Mouse (Mus musculus): ENCODE measurements at regions not wholly inside any gene's neighbourhood (a gene's known extent, or its start where the extent isn't known, plus 50 kb on each side); places are given as distances from the start of the nearest gene placed in this dataset.

GRCm38 (mm10) chr15:57644331-57644953 lies 167.0 kb upstream of the Slc22a22 start:
- Histone ChIP-seq H3K4me3 (ENCODE audit: insufficient read depth, low read length) (no peak overlapping the region), H3K4me1 (ENCODE audit: control insufficient read depth, insufficient read depth, low read length) (peaks cover 4% of the 10 kb centered on the region; the same call in 1 of the 2 replicates), H3K27ac (ENCODE audit: insufficient read depth, low read length) (no peak overlapping the region)
- no peak for TF ChIP-seq POLR2A (IDR thresholded peaks at IDR 0.05; ENCODE audit: low read depth, low read length)
- TF ChIP-seq CTCF (IDR thresholded peaks at IDR 0.05; ENCODE audit: borderline replicate concordance, insufficient read depth, low read length), result 0 out of 2 replicates have a peak, but pooled peaks have one; percentile 20

- no peak for TF ChIP-seq CTCF (IDR thresholded peaks at IDR 0.05; ENCODE audit: borderline replicate concordance, insufficient read depth, low read length)
- no peak for TF ChIP-seq POLR2A (IDR thresholded peaks at IDR 0.05; ENCODE audit: low read depth, low read length)
- H3K4me1 ChIP-seq (ENCODE audit: control insufficient read depth, insufficient read depth, low read length), result no peaks in the 10 kb centered on the region
- no peak overlapping the region for H3K4me3 ChIP-seq (ENCODE audit: insufficient read depth, low read length)
- no peak overlapping the region for H3K27ac ChIP-seq (ENCODE audit: insufficient read depth, low read length)
These were observed 161.7 kb upstream of the Slc22a22 start for GRCm38 (mm10) chr15:57639115-57639514.

DNA sequence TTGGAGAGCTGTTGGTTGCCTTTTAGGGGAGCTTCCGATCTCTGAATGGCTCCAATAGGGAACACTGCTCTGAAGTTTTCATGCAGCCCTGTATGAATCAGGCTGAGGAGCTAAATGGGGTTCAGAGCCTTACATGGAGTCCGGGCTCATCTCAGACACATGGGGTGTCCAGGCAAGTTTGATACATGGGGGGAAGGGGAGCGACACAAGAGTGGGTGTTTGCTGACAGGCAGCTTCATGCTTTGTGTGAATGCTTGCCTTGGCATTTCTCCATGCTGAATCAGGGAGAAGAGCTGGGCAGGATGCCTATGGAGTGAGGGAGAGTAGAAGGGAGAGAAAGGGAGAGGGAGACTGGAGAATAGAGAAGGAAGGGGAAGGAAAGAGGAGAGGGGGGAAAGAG lies 155.6 kb upstream of the Slc22a22 start:
- TF ChIP-seq POLR2A (IDR thresholded peaks at IDR 0.05; ENCODE audit: low read depth, low read length) (no peak), CTCF (IDR thresholded peaks at IDR 0.05; ENCODE audit: borderline replicate concordance, insufficient read depth, low read length) (no peak)
- Histone ChIP-seq H3K4me3 (ENCODE audit: insufficient read depth, low read length) (no peak overlapping the region), H3K4me1 (ENCODE audit: control insufficient read depth, insufficient read depth, low read length) (no peaks in the 10 kb centered on the region), H3K27ac (ENCODE audit: insufficient read depth, low read length) (no peak overlapping the region)

- no peak overlapping the region for H3K4me3 ChIP-seq (ENCODE audit: insufficient read depth, low read length)
- no peak overlapping the region for H3K27ac ChIP-seq (ENCODE audit: insufficient read depth, low read length)
- no peaks in the 10 kb centered on the region for H3K4me1 ChIP-seq (ENCODE audit: control insufficient read depth, insufficient read depth, low read length)
- no peak for TF ChIP-seq POLR2A (IDR thresholded peaks at IDR 0.05; ENCODE audit: low read depth, low read length)
These were observed 155.1 kb upstream of the Slc22a22 start for GRCm38 (mm10) chr15:57632537-57632936.

DNA sequence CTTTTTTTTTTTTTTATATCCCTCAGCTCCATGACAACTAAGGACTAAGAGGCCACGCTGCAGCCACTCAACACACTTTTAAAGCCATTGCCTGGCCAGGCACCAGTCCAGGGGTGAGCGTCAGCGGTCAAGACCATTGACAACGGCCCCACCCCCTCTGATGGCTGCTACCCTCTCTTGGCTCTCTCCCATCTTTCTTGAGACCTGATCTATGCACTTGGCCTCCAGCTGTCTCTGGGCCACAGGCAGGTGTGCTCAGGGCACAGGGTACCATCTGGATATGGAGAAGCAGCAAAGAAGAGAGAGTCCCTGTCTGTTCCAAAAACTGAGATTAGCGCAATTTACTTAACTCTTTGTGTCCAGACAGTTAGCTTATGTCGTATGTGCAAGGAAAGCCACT lies 141.0 kb upstream of the Slc22a22 start:
- no peak for TF ChIP-seq POLR2A (IDR thresholded peaks at IDR 0.05; ENCODE audit: low read depth, low read length)
- no peak for TF ChIP-seq CTCF (IDR thresholded peaks at IDR 0.05; ENCODE audit: borderline replicate concordance, insufficient read depth, low read length)
- Histone ChIP-seq H3K27ac (ENCODE audit: insufficient read depth, low read length) (no peak overlapping the region), H3K4me3 (ENCODE audit: insufficient read depth, low read length) (no peak overlapping the region), H3K4me1 (ENCODE audit: control insufficient read depth, insufficient read depth, low read length) (no peaks in the 10 kb centered on the region)

GRCm38 (mm10) chr15:57616880-57617391 lies 139.5 kb upstream of the Slc22a22 start:
- H3K4me3 ChIP-seq (ENCODE audit: insufficient read depth, low read length), result no peak overlapping the region
- no peak overlapping the region for H3K27ac ChIP-seq (ENCODE audit: insufficient read depth, low read length)
- TF ChIP-seq POLR2A (IDR thresholded peaks at IDR 0.05; ENCODE audit: low read depth, low read length) (no peak), CTCF (IDR thresholded peaks at IDR 0.05; ENCODE audit: borderline replicate concordance, insufficient read depth, low read length) (no peak)
- no peaks in the 10 kb centered on the region for H3K4me1 ChIP-seq (ENCODE audit: control insufficient read depth, insufficient read depth, low read length)

- TF ChIP-seq POLR2A (IDR thresholded peaks at IDR 0.05; ENCODE audit: low read depth, low read length) (no peak), CTCF (IDR thresholded peaks at IDR 0.05; ENCODE audit: borderline replicate concordance, insufficient read depth, low read length) (no peak)
- Histone ChIP-seq H3K4me3 (ENCODE audit: insufficient read depth, low read length) (no peak overlapping the region), H3K27ac (ENCODE audit: insufficient read depth, low read length) (no peak overlapping the region), H3K4me1 (ENCODE audit: control insufficient read depth, insufficient read depth, low read length) (no peaks in the 10 kb centered on the region)
These were observed 132.6 kb upstream of the Slc22a22 start for GRCm38 (mm10) chr15:57610006-57610405.

DNA sequence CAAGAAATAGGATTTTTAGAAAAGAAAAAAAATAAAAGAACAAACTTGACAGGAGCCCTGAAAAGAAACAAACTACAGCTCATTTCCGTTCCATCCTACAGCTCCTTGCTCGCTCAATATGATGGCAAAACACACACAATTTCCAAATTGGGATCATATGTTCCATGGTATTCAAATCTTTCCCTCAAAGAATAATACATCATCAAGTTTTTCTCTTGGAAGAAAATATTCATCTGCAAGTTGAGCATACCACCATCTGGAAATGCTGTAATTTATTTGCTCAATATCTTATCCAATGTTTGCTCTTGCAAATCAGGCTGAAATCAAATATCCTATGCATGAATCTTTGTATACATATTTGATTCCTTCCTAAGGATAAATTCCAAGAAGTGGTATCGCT lies 131.1 kb upstream of the Slc22a22 start:
- Histone ChIP-seq H3K27ac (ENCODE audit: insufficient read depth, low read length) (no peak overlapping the region), H3K4me3 (ENCODE audit: insufficient read depth, low read length) (no peak overlapping the region), H3K4me1 (ENCODE audit: control insufficient read depth, insufficient read depth, low read length) (no peaks in the 10 kb centered on the region)
- TF ChIP-seq CTCF (IDR thresholded peaks at IDR 0.05; ENCODE audit: borderline replicate concordance, insufficient read depth, low read length) (no peak), POLR2A (IDR thresholded peaks at IDR 0.05; ENCODE audit: low read depth, low read length) (no peak)

GRCm38 (mm10) chr15:57600562-57600961 lies 123.1 kb upstream of the Slc22a22 start:
- TF ChIP-seq POLR2A (IDR thresholded peaks at IDR 0.05; ENCODE audit: low read depth, low read length), result no peak
- peak; percentile 80 for TF ChIP-seq CTCF (IDR thresholded peaks at IDR 0.05; ENCODE audit: borderline replicate concordance, insufficient read depth, low read length)
- H3K27ac ChIP-seq (ENCODE audit: insufficient read depth, low read length), result no peak overlapping the region
- no peak overlapping the region for H3K4me3 ChIP-seq (ENCODE audit: insufficient read depth, low read length)
- no peaks in the 10 kb centered on the region for H3K4me1 ChIP-seq (ENCODE audit: control insufficient read depth, insufficient read depth, low read length)

- H3K4me1 ChIP-seq (ENCODE audit: control insufficient read depth, insufficient read depth, low read length), result no peaks in the 10 kb centered on the region
- no peak overlapping the region for H3K4me3 ChIP-seq (ENCODE audit: insufficient read depth, low read length)
- no peak for TF ChIP-seq CTCF (IDR thresholded peaks at IDR 0.05; ENCODE audit: borderline replicate concordance, insufficient read depth, low read length)
- TF ChIP-seq POLR2A (IDR thresholded peaks at IDR 0.05; ENCODE audit: low read depth, low read length), result no peak
- H3K27ac ChIP-seq (ENCODE audit: insufficient read depth, low read length), result no peak overlapping the region
These were observed 116.0 kb upstream of the Slc22a22 start for GRCm38 (mm10) chr15:57593326-57594004.

Data from embryonic fibroblast, embryonic 13.5 days (primary cell).